Mouse (Mus musculus): Measurements from ENCODE around the gene Amotl1.

The Amotl1 gene

GRCm38 (mm10) chr9:14544034-14544757 is 100.7 kb downstream of the Amotl1 start:
- no peak for DNase-seq

- DNase-seq: no peak
Measured at GRCm38 (mm10) chr9:14534833-14535456, 109.9 kb downstream of the Amotl1 start.

DNA sequence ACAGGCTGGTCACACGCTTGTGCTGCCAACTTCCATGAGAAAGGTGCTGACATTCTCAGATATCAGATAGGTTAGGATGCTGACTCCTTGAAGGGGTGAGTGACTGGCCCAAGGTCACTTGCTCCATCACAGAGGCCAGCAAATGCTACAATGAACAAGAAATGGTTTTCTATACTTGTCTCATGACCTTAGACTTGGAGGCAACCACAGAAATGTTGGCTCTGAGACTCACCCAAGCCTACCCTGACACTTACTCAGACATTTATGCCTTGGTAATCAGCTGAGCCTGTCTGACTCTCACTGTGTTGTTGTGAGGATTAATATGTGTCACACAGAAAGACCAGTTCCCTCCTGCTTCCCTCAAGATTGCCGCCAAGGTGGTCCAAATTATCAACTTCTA is 111.2 kb downstream of the Amotl1 start:
- DNase-seq: no peak

- no peak for DNase-seq
Measured at GRCm38 (mm10) chr9:14532283-14532682, 112.6 kb downstream of the Amotl1 start.

- DNase-seq: no peak
Measured at GRCm38 (mm10) chr9:14530004-14530403, 114.9 kb downstream of the Amotl1 start.

- peak; percentile 85 for DNase-seq
Measured at GRCm38 (mm10) chr9:14523408-14524043, 121.3 kb downstream of the Amotl1 start.

- no peak for DNase-seq
Measured at GRCm38 (mm10) chr9:14521695-14522094, 123.2 kb downstream of the Amotl1 start.

- no peak for DNase-seq
Measured at GRCm38 (mm10) chr9:14520971-14521670, 123.7 kb downstream of the Amotl1 start.

GRCm38 (mm10) chr9:14518105-14518504 is 126.8 kb downstream of the Amotl1 start:
- DNase-seq: no peak

GRCm38 (mm10) chr9:14517296-14517695 is 127.6 kb downstream of the Amotl1 start:
- no peak for DNase-seq

DNA sequence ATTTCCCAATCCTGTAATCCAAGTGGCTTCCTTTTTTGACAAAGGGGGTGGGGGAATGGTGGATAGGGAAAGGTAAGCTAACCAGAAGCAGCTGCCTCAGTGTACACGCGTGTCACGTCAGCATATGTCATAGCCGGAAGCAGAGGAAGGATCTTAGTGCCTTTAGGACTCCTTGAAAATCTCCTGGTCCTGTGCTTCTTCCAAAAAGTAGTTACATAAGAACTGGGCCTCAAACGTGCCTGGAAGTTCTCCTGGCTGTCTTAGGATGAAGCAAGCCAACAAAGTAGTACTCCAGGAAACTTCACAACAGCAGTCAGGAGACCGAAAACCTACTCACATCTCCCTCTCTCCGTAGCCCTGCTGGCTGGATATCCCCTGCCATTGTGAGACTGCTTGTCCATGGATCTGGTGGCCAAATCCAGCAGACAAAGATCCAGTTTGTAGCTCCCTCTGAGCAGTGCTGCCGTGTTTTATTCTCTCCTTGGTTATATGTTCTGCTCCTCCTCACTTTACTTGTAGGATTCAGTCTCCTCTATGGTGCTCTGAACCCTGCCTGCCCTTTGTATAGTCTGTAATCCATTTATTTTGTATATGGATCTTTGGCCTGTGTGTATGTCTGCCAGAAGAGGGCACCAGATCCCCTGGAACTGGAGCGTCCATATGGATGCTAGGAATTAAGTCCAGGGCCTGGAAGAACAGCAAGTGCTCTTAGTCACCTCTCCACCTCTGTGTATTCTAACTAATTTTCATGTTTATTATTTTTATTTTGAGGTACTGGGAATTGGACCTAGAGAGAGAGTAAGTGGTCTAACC is 132.0 kb downstream of the Amotl1 start:
- peak; percentile 19 for DNase-seq

- DNase-seq: no peak
Measured at GRCm38 (mm10) chr9:14500916-14501424, 143.9 kb downstream of the Amotl1 start.

GRCm38 (mm10) chr9:14500023-14500915 is 144.6 kb downstream of the Amotl1 start, which contains the start of the genes Kdm4d and Cwc15:
TSS of gene Kdm4d (minus strand) at chr9:14500482.
TSS of gene Cwc15 (plus strand) at chr9:14500617.
- DNase-seq: peak; percentile 97

DNA sequence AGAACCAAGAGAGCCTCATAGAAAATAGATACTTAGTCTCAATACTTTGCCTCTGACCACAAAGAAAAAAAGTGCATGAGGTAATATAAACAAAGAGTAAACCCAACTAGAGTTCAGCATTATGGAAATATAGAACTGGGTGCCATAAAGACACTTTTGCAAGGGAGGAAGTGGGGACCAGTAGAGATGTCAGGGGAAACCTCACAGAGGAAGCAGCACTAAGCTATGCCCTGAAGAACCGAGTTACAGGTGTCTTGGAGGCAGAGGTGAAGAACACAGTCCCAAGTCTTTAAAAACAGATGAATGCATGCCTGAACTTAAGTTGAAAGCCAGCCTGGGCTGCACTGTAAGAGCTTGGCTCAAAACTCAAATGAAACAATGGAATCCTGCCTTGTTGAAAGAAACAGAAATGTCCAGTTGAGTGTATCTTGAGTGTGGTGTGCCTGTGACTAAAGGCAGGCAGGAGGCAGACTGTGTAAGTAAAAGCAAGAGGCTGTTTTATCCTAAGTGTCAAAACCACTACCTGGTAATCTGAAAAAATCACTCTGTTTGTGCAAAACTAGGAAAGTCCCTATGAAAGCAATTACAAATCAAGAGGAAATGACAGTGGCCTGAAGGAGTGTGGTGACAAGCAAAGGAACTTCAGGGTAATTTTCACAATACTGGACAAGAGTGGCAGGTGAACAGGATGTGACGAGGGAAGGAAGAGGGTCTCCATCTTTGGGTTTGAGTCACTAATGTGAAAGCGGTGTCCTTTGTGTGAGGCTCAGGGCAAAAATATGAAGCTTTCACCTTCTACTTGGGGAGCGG is 145.8 kb downstream of the Amotl1 start:
- no peak for DNase-seq
